Mouse (Mus musculus): ENCODE measurements around the gene Setdb1.

Gene Setdb1

GRCm38 (mm10) chr3:95318548-95318947 is 38.5 kb downstream of the Setdb1 start:
- DNase-seq = peak; percentile 76 to 87

DNA sequence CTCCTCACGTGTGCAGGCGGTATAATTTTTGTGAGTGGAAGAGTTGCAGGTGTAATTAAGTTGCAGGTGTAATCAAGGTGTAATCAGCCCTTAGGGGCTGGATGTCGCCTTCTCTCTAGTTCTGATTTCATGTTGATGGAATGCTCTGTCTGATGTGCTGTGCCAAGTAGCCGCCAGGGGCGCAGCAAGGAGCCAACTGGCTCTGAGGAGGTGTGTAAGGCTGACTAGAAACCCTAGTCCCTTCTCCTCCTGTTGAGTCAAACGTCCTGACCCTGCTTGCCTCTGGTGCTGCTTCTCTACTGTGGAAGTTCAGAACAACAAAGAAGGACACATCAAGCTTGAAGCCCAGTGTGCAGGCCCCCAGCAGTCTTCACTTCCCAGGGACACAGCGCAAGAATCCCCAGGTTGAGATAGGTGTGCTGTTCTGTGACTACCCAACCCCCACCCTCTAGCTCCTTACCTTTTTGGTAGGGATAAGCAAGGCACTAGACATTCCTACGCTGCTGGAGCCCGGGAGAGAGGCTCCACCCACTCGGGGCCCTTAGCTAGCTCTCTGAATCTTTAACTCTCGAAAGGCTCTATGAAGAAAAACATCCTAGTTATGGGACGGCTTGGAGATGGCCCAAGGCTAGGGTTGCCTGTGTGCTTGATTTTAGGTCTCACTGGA is 39.5 kb downstream of the Setdb1 start:
- peak; percentile 82 to 88 for DNase-seq

- DNase-seq = no peak
Observed at GRCm38 (mm10) chr3:95315844-95316550, 41.0 kb downstream of the Setdb1 start.

DNA sequence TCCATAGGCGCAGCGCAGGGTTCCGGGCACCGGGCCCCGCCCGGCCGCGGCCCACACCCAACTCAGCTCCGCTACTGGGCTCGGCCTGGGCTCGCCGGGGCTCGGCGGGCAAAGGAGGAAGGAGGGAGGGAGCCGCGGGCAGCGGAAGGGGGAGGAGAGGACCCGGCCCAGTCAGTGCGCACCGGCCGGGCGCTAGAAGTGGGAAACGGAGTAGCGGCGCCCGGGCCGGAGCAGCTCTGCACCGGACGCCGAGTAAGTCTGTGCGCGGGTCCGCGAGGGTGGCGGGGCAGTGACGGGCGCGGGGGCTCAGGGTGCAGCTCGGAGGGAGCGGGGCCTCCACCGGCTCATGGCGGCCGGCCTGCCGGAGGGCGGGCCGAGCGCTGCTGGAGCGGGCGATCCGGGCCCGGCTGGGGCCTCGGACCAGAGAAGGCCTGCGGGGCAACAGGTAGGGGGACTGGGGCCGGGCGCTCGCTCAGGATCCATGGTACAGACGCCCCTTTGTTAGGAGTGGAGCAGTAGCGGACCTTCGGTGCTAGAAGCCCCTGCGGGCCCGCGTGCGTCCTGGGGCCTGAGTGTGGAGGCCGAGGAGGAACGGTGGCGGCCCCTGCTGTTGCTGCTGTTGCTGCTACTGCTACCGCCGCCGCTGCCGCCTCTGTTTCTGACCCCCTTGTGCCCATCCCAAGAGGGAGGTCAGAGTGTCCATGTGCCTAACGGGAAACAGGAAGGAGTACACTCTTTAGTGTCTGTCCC is 41.7 kb downstream of the Setdb1 start:
- DNase-seq = peak; percentile 96

- DNase-seq = no peak
Observed at GRCm38 (mm10) chr3:95314486-95315093, 42.4 kb downstream of the Setdb1 start, which contains the start of gene Cers2. Cers2 (plus strand) TSS chr3:95314791.

DNA sequence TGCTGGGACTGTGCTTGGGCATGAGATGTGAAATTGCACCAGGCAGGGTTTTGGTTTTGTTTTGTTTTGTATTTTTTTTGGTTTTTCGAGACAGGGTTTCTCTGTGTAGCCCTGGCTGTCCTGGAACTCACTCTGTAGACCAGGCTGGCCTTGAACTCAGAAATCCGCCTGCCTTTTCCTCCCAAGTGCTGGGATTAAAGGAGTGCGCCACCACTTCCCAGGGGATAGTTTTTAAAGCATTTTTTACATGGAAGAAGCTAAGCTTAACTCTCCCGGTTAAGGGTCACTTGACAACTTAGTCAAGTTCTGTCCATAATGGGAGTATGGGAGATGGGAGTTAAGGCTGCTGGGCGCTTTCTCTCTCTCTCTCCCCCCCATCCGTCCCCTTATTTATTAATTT is 42.9 kb downstream of the Setdb1 start:
- no peak for DNase-seq

DNA sequence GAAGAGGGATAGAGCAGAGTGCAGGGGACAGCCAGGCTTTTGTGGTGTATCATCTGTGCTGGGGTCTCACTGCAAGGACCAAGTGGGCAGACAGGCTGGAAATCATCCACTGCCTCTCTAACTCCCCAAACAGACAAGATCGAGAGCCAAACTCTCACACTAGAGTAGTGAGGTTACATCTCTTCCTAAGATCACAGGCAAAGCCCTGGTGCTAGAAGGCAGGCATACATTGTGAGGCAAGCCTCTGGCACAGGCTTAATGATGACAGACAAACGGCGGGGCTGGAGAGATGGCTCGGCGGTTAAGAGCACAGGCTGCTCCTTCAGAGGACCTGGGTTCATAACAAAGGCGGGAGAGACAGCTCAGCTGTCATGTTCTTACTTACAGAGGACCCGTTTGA is 43.5 kb downstream of the Setdb1 start:
- DNase-seq = no peak

- peak; percentile 34 to 46 for DNase-seq
Observed at GRCm38 (mm10) chr3:95312623-95313022, 44.4 kb downstream of the Setdb1 start.

DNA sequence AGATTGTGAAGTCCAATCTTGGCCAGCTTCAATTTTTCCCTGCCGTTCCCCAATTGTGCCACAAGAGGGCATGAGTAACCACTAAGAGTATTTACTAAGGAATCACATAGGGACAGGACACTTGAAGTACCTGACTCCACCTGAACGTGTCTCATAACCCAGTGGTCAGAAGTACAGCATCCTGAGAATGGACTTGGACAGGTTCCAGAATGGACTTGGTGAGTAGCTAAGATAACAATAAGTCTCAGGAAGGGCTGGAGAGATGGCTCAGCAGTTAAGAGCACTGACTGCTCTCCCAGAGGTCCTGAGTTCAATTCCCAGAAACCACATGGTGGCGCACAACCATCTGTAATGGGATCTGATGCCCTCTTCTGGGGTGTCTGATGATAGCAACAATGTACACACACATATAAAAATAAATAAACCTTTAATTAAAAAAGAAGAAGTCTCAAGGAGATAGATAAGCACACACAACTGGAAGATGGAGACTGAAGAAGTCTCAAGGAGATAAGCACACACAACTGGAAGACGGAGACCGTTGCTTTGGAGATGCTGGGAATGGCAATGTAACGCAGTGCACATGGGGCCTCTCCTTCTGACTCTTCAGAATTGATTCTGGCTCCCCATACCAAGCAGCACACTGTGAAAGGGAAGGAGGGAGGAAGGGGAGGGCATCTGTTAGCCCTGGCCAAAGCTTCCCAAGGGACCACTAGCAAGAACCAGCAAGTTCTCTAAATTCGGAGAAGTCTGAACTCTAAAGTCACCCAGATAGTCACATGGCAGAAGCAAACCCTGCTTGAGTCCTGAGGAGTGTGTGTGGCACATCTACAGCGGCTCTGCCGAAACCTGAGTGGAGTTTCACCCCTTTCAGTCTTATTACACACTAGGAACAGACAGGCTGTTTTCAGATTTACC is 45.8 kb downstream of the Setdb1 start:
- peak; percentile 49 to 78 for DNase-seq

DNA sequence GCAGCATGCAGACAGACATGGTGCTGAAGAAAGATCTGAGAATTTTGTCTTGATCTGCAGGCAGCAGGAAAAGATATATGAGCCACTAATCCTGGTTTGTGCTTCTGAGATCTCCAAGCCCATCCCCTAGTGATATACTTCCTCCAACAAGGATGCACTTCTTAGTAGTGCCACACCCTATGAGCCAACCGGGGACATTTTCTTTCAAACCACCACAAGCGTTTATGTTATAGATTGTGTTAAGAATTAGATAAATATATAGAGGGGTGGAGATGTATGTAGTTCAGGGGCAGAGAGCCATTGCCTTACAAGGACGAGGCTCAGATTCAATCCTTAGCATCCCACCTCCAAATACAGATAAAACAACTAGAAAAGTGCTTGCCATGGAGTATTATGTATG is 46.5 kb downstream of the Setdb1 start:
- DNase-seq = no peak

- DNase-seq = no peak
Observed at GRCm38 (mm10) chr3:95307100-95307499, 49.9 kb downstream of the Setdb1 start, which contains the start of gene Anxa9. Anxa9 (minus strand) TSS chr3:95307176.

DNA sequence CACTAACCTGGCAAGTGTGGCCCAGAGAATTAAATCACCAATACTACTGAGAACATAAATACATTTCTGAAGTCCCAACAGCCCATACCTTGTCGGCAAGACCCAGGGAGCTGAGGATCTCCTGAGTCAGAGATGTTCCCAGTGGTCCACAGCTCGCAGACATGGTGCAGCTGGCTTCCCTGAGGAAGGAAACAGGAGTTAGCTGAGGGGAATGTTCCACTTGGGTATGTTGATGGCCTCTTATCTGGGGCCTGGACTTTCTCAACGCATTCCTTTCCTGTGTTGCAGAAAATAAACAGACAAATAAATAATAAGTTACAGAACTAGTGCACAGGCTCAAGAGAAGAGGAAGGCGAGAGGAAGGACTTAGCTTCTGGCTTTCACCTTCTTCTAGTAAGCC is 50.8 kb downstream of the Setdb1 start:
- DNase-seq = peak in 1 of 2 experiments; percentile 5

DNA sequence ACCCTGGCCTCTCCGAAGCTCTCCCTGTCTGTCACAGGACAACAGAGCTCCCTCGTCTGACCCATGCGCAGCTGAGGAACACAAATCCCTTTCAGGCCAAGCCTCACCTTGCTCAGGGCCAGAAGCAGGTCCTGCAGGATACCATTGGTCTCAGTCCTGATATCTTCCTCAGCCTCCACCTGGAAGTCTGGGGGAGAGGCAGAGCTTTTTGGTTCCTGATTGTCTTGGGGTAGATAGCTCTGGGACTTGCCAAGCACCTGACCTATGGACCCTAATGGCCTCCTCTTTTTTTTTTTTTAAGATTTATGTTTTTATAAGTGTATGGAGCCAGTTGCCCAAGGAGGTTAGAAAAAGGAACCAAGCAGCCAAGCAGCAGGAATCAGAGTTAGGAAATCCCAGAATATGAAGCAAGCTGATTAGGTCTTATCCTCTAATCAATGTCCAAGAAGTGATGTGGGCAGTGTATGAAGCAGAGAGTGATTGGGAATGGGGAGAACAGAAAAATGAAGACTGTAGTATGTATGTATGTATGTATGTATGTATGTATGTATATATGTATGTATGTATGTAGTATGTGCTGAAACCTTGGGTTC is 55.7 kb downstream of the Setdb1 start:
- DNase-seq = no peak

DNA sequence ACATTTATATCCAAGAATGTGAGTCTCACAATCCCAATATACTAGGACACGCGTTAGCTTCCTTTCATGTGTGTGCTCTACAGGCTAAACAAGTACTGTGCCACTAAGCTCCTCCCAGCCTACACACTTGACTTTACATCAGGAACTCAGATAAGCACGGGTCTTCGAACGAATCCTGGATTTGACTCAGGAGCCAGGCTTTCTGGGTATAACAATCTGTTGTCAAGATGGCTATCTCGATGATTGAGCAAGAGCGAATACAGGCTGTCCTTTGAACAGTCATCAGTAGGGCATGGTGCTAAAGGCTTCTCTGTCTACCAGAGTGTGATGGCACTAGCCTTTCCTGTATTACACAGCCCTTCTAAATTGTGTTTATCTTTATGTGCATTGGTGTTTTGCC is 59.0 kb downstream of the Setdb1 start:
- no peak for DNase-seq

DNA sequence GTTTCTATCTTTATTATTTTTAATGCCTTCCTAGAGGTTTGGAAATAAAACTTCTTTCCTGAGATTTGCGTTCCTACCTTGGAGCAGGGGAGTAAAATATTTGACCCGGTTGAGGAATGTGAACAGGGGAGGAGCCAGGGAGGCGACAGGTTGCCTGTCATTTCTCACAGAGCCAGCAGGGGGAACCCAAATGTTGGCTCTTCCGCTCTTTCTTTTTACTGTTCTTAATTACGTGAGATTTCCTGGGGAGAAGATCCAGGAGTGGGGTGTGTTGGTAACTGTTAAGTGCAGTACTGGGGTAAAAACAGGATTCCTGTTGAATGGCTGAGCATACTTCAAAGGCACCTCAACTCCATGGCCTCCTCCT is 60.9 kb downstream of the Setdb1 start:
- peak; percentile 57 to 72 for DNase-seq

- DNase-seq = no peak
Observed at GRCm38 (mm10) chr3:95295321-95296102, 61.5 kb downstream of the Setdb1 start.

DNA sequence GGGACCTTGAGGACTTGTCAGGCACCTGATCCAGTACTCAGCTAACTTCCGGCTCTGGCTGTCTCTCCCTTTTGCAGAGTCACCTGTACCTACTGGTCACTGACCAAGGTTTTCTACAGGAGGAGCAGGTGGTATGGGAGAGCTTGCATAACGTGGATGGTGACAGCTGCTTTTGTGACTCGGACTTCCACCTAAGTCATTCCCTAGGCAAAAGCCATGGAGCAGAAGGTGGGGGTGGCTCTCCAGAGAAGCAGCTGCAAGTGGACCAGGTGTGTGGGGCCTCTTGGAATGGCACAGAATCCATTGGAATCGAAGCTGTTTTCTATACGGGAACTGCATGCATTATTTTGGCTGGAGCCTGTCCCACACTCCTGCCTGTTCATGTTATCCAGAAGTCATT is 62.3 kb downstream of the Setdb1 start:
- no peak for DNase-seq

GRCm38 (mm10) chr3:95294316-95294715 is 62.7 kb downstream of the Setdb1 start:
- DNase-seq = no peak

DNA sequence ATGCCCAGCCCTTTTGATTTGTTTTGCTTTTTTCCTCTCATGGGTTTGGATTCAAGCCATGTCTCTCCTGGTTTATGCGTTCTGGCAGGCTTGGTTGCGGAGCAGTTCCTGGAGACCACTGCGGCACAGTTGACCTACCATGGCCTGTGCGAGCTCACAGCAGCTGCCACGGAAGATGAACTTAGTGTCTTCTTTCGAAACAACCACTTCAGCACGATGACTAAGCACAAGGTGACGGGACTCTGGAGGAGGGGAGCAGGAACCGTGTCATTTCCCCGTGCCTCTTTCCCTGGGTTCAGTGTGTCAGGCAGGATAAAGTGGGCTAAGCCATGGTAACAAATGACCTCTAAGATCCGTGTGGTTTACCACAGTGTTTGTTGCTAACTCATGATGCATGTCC is 63.5 kb downstream of the Setdb1 start:
- peak in 1 of 2 experiments; percentile 51 for DNase-seq

- no peak for DNase-seq
Observed at GRCm38 (mm10) chr3:95292899-95293298, 64.1 kb downstream of the Setdb1 start.

DNA sequence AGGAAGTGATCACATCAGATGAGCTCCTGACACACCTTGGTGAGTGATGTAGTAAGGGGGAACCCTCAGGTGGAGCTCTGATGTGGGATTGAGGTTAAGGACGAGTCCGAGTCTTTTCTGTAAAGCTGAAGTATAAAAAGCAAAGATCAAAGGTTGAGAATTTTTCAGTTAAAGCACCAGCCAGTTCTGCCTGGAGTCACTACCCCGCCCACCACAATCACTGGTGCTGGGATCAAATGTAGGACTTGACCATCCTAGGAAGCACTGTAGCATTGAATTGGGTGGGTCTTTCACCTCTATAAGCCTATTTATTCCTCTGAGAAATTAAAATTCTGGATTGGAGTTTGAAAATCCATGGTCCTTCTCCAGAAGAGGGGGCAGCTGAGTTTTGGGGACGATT is 66.0 kb downstream of the Setdb1 start:
- DNase-seq = no peak

All from lung, postnatal 4 days (tissue).